Mouse (Mus musculus) Patski (cell line): ENCODE results near the gene Mrpl49. TPM values are rescaled to one million over a fixed set of nuclear protein-coding genes. Genes with fewer than 3 reads are reported as not detected.

Experiments
- ATAC-seq: fragments of 100-300 bp; one replicate; pipeline ENCODE4 v1.8.0; 2021
- CTCF ChIA-PET: fragments of 350-600 bp; sonication (Branson Sonifier 250); formaldehyde crosslinking; loops from one replicate; lab custom pipeline; 2022; ENCODE audit warnings: inconsistent platforms; lab: Charles Lee
- POLR2A ChIA-PET: fragments of 350-600 bp; sonication (Branson Sonifier 250); formaldehyde crosslinking; loops from one replicate; lab custom pipeline; 2022; ENCODE audit warnings: antibody characterized with exemption, inconsistent platforms; lab: Charles Lee
- DNase-seq: peaks from one replicate; pipeline ENCODE4 v3.0.0-alpha.2; 2011; ENCODE audit warnings: low read depth, low spot score
- H3K27me3 ChIP-seq: fragments of 371-371 bp; one replicate; pipeline ENCODE4 v1.5.1; 2021
- CTCF ChIP-seq: fragments of 100-300 bp; IDR thresholded peaks from one replicate; pipeline ENCODE4 v1.5.1; 2021
- in situ Hi-C: fragments of 300-500 bp; cut with MboI; formaldehyde crosslinking; loops from 3 replicates; pipeline ENCODE4 v1.11.1; 2018; ENCODE audit warnings: low pct_unique_long_range_greater_than_20kb, mixed read lengths
- polyA plus RNA-seq: library from polyadenylated mRNA; unstranded; gene quantifications from one replicate; pipeline ENCODE4 v1.2.3, GENCODE M21; 2021

Gene Mrpl49
- polyA plus RNA-seq, 1 experiment from 2014 or later = 68.9 TPM

DNA sequence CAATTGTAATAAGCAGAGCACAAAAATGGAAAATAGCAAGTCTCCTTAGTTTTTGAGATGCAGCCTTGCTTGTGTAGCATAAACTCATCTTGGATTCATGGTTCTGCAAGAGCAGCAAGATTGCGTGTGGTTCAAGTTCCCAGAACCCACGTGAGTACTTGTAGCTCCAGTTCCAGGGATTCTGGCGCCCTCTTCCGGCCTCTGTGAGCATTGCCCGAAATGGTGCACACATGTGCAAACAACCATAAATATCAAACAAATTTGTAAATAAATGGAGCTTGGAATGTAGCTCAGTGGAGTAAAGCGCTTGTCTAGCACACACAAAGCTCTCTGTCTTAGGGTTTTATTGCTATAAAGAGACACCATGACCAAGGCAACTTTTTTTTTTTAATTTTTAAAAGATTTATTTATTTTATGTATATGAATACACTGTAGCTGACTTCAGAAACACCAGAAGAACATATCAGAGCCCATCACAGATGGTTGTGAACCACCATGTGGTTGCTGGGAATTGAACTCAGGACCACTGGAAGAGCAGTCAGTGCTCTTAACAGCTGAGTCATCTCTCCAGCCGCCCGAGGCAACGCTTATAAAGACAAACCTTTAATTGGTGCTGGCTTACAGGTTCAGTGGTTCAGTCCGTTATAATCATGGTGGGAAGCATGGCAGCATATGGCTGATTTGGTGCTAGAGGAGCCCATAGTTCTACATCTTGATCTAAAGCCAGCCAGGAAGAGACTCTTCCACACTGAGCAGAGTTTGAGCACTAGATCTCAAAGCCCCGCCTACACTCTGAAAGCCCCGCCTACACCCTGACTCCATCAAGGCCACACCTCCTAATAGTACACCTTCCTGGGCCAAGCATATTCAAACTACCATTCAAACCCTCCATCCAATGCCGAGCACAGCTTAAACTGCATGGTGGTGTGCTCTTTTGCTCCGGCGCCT lies 39.2 kb downstream of the Mrpl49 start:
- POLR2A ChIA-PET = interaction anchor here (1.5 kb wide), 1 partner anchor 28 kb away, joined by 9 read pairs; the partner anchor contains the start of gene Syvn1
- in situ Hi-C loops = loop anchor here (5.0 kb wide), 2 partner anchors 56 to 96 kb away; partner anchors contain the start of genes Cdc42ep2 and Pola2
- H3K27me3 ChIP-seq = peaks cover 2% of the 10 kb centered on the region
- CTCF ChIA-PET = interaction anchor here (0.7 to 3.9 kb wide), 18 partner anchors 11 to 231 kb away, joined by 3 to 46 read pairs (median 4); partner anchors contain the start of genes Arl2, Cdc42ep2, Pola2 and Znhit2
- DNase-seq (peak; percentile 27), ATAC-seq (no peak)
- peak; percentile 97 for TF ChIP-seq CTCF

DNA sequence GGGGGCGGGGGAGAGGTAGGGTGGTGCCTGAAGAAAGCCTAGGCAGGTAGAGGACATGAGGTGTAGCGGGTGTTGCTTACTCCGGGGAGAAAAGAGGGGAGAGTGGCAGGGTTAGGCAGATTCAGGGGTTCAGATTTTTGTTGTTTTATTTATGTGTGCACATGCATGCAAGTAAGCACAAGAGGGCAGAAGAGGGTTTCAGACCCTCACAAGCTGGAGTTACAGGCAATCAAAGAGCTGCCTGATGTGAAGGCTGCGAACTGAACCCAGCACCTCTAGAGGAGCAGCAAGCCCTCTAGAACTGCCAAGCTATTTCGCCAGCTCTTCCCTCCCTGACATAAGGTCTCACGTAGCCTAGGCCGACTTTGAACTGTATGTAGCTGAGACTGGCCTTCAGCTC lies 41.1 kb downstream of the Mrpl49 start:
- ChIA-PET POLR2A (interaction anchor here (0.8 to 2.8 kb wide), 5 partner anchors 20 to 95 kb away, joined by 3 to 12 read pairs (median 4); partner anchors contain the start of gene Pola2), CTCF (interaction anchor here (0.9 to 2.9 kb wide), 7 partner anchors 17 to 92 kb away, joined by 3 to 34 read pairs (median 6); partner anchors contain the start of genes Cdc42ep2 and Pola2)
- no peak for ATAC-seq
- no peak for TF ChIP-seq CTCF
- H3K27me3 ChIP-seq = no peaks in the 10 kb centered on the region
- in situ Hi-C loops = loop anchor here (5.0 kb wide), 2 partner anchors 54 to 94 kb away; partner anchors contain the start of genes Cdc42ep2 and Pola2
- DNase-seq = no peak

- DNase-seq = peak; percentile 24
- peak; percentile 51 for ATAC-seq
- H3K27me3 ChIP-seq = no peaks in the 10 kb centered on the region
- in situ Hi-C loops = loop anchor here (5.0 kb wide), 2 partner anchors 53 to 93 kb away; partner anchors contain the start of genes Cdc42ep2 and Pola2
- ChIA-PET CTCF (interaction anchor here (0.8 to 2.9 kb wide), 13 partner anchors 10 to 92 kb away, joined by 3 to 34 read pairs (median 3); partner anchors contain the start of genes Cdc42ep2 and Pola2), POLR2A (interaction anchor here (0.6 to 2.8 kb wide), 8 partner anchors 19 to 113 kb away, joined by 3 to 12 read pairs (median 4); partner anchors contain the start of genes Pola2, Snx15 and Syvn1)
- TF ChIP-seq CTCF = no peak
Measured at GRCm38 (mm10) chr19:6015511-6016315, 41.9 kb downstream of the Mrpl49 start, which contains the start of gene Capn1. TSS of gene Capn1 (minus strand) at chr19:6015897.

- peak; percentile 45 for ATAC-seq
- ChIA-PET POLR2A (interaction anchor here (0.6 to 2.8 kb wide), 5 partner anchors 22 to 113 kb away, joined by 3 to 12 read pairs (median 4); partner anchors contain the start of genes Pola2, Snx15 and Syvn1), CTCF (interaction anchor here (0.8 to 2.9 kb wide), 12 partner anchors 9 to 92 kb away, joined by 3 to 34 read pairs (median 4); partner anchors contain the start of genes Cdc42ep2 and Pola2)
- no peak for DNase-seq
- in situ Hi-C loops = loop anchor here (5.0 kb wide), 2 partner anchors 53 to 93 kb away; partner anchors contain the start of genes Cdc42ep2 and Pola2
- no peaks in the 10 kb centered on the region for H3K27me3 ChIP-seq
- TF ChIP-seq CTCF = no peak
Measured at GRCm38 (mm10) chr19:6014991-6015510, 42.5 kb downstream of the Mrpl49 start.

DNA sequence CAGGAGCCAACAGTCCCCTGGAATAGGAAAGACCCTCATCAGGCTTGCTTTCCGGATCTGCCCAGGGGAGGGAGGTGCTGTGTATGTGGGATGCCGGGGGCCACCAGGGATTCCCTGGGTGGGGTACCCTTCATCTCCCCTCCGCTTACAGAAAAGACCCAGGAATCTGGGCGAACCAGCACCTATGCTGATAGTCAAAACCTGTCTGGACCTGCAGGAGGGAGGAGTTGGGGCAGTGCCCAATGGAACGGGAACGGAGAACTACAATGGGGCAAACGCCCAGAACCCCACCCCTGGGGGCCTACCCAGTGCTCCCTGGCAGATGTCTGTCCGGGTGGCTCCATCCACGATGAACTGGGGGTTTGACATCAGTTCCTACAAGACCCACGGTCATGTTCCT lies 43.9 kb downstream of the Mrpl49 start:
- ChIA-PET POLR2A (no interaction called here), CTCF (no interaction called here)
- in situ Hi-C loops = no loop called here
- DNase-seq (no peak), ATAC-seq (no peak)
- no peaks in the 10 kb centered on the region for H3K27me3 ChIP-seq
- TF ChIP-seq CTCF = no peak

GRCm38 (mm10) chr19:6009137-6009536 lies 48.4 kb downstream of the Mrpl49 start:
- no peak for TF ChIP-seq CTCF
- no peaks in the 10 kb centered on the region for H3K27me3 ChIP-seq
- ATAC-seq (no peak), DNase-seq (no peak)
- in situ Hi-C loops = no loop called here
- ChIA-PET POLR2A (no interaction called here), CTCF (no interaction called here)

- CTCF ChIA-PET = interaction anchor here (1.2 kb wide), 1 partner anchor 11 kb away, joined by 6 read pairs; no protein-coding TSS in a partner anchor
- no peak for DNase-seq
- POLR2A ChIA-PET = interaction anchor here (0.6 kb wide), 1 partner anchor 41 kb away, joined by 5 read pairs; no protein-coding TSS in a partner anchor
- no peaks in the 10 kb centered on the region for H3K27me3 ChIP-seq
- no peak for TF ChIP-seq CTCF
- in situ Hi-C loops = no loop called here
- ATAC-seq = no peak
Measured at GRCm38 (mm10) chr19:6007013-6007412, 50.6 kb downstream of the Mrpl49 start.

DNA sequence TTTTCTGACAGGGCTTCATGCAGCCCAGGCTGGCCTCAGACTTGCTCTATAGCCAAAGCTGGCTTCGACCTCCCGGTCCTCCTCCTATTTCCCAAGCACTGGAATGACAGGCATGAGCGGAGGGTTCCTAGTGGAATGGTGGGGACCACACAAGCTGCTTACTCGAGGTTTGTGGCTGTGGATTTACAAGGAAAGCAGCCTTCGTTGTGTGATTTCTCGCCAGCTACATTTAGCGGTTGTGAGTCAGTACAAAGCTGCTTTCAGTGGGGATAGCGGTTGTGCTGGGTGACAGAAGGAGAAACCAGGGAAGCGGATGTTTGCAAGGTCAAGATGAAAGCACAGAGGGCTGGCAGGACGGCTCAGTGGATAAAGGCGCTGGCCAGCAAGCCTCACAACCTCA lies 52.0 kb downstream of the Mrpl49 start:
- no peak for DNase-seq

More for the DNA sequence above, 52.0 kb downstream of the Mrpl49 start:
- ChIA-PET POLR2A (no interaction called here), CTCF (interaction anchor here (0.9 to 1.1 kb wide), 2 partner anchors 9 to 41 kb away, joined by 3 read pairs; partner anchors contain the start of gene Pola2)
- no peak for ATAC-seq
- no peaks in the 10 kb centered on the region for H3K27me3 ChIP-seq
- in situ Hi-C loops = no loop called here
- no peak for TF ChIP-seq CTCF

Other genes with a start within 250 kb of the Mrpl49 start
- 30.4 TPM for gene Frmd8, start 182.5 kb downstream of the Mrpl49 start, polyA plus RNA-seq
- 7.1 TPM for gene Slc25a45, start 180.0 kb downstream of the Mrpl49 start, polyA plus RNA-seq
- 1.2 TPM for gene Tigd3, start 163.6 kb downstream of the Mrpl49 start, polyA plus RNA-seq
- gene Dpf2, start 144.8 kb downstream of the Mrpl49 start, polyA plus RNA-seq = 94.5 TPM
- 6.5 TPM for gene Cdc42ep2, start 133.0 kb downstream of the Mrpl49 start, polyA plus RNA-seq
- 24.0 TPM for gene Pola2, start 93.6 kb downstream of the Mrpl49 start, polyA plus RNA-seq
- gene Slc22a20, start 71.6 kb downstream of the Mrpl49 start, polyA plus RNA-seq = not detected
- gene Capn1, start 41.9 kb downstream of the Mrpl49 start, polyA plus RNA-seq = 70.4 TPM
- gene Syvn1, start 11.2 kb downstream of the Mrpl49 start, polyA plus RNA-seq = 55.2 TPM
- gene Fau, start 59 bp upstream of the Mrpl49 start, polyA plus RNA-seq = 1,123 TPM
- gene Znhit2, start 3.4 kb upstream of the Mrpl49 start, polyA plus RNA-seq = 38.3 TPM
- 21.5 TPM for gene Tm7sf2, start 10.6 kb upstream of the Mrpl49 start, polyA plus RNA-seq
- 63.3 TPM for gene Vps51, start 19.4 kb upstream of the Mrpl49 start, polyA plus RNA-seq
- gene Tmem262, start 22.2 kb upstream of the Mrpl49 start, polyA plus RNA-seq = 0.15 TPM
- gene Gm28374, start 24.5 kb upstream of the Mrpl49 start, polyA plus RNA-seq = 0.83 TPM
- gene Zfpl1, start 27.2 kb upstream of the Mrpl49 start, polyA plus RNA-seq = 59.4 TPM
- 16.4 TPM for gene Cdca5, start 27.2 kb upstream of the Mrpl49 start, polyA plus RNA-seq
- gene AC131692.1, start 36.6 kb upstream of the Mrpl49 start, polyA plus RNA-seq = 0.33 TPM
- gene Naaladl1, start 48.0 kb upstream of the Mrpl49 start, polyA plus RNA-seq = 0.54 TPM
- gene Sac3d1, start 60.9 kb upstream of the Mrpl49 start, polyA plus RNA-seq = 17.0 TPM
- gene Snx15, start 70.5 kb upstream of the Mrpl49 start, polyA plus RNA-seq = 40.4 TPM
- gene Batf2, start 83.2 kb upstream of the Mrpl49 start, polyA plus RNA-seq = 0.08 TPM
- 122 TPM for gene Arl2, start 83.8 kb upstream of the Mrpl49 start, polyA plus RNA-seq
- gene Majin, start 126.6 kb upstream of the Mrpl49 start, polyA plus RNA-seq = not detected
- gene Gpha2, start 168.6 kb upstream of the Mrpl49 start, polyA plus RNA-seq = 0.26 TPM
- 172 TPM for gene Ppp2r5b, start 178.1 kb upstream of the Mrpl49 start, polyA plus RNA-seq
- 32.5 TPM for gene Atg2a, start 183.9 kb upstream of the Mrpl49 start, polyA plus RNA-seq
- 88.7 TPM for gene Ehd1, start 218.9 kb upstream of the Mrpl49 start, polyA plus RNA-seq
- gene Cdc42bpg, start 248.7 kb upstream of the Mrpl49 start, polyA plus RNA-seq = 41.2 TPM